Mouse (Mus musculus) MEL (cell line): ENCODE results near the gene Rora. TPM values are rescaled to one million over a fixed set of nuclear protein-coding genes. Genes with fewer than 3 reads are reported as not detected.

Source experiments
- DNase-seq: peaks from one replicate; pipeline ENCODE4 v3.0.0; 2011; ENCODE audit warnings: low read depth, low spot score
- H3K27ac ChIP-seq: 2 replicates; pipeline ENCODE4 v1.5.1; 2012; ENCODE audit warnings: low read depth, mild to moderate bottlenecking, control low read depth, low read length, moderate library complexity; ENCODE audit not compliant: control insufficient read depth
- H3K27me3 ChIP-seq, 2 experiments: fragments of 150-350 bp in 1 of 2; sonication (generic) in 1 of 2; 2 replicates each; pipeline ENCODE4 v1.6.1; 2012; ENCODE audit warnings: low read length in 2 of 2, mild to moderate bottlenecking in 2 of 2, improper control_type of control experiment in 1 of 2, moderate library complexity in 1 of 2; ENCODE audit not compliant: insufficient read depth in 2 of 2, control insufficient read depth in 1 of 2
- H3K36me3 ChIP-seq, 2 experiments: 2 replicates each; pipeline ENCODE4 v1.6.1; 2012 to 2014; ENCODE audit warnings: low read length in 2 of 2, improper control_type of control experiment in 1 of 2, inconsistent platforms in 1 of 2, mild to moderate bottlenecking in 1 of 2; ENCODE audit not compliant: insufficient read depth in 2 of 2, control insufficient read depth in 1 of 2
- H3K4me1 ChIP-seq, 2 experiments: fragments of 150-350 bp in 1 of 2; sonication (generic) in 1 of 2; 2 replicates each; pipeline ENCODE4 v1.6.1; 2012; ENCODE audit warnings: low read length in 2 of 2, improper control_type of control experiment in 1 of 2, mild to moderate bottlenecking in 1 of 2; ENCODE audit not compliant: insufficient read depth in 2 of 2, control insufficient read depth in 1 of 2
- H3K4me3 ChIP-seq, 2 experiments: fragments of 150-350 bp in 1 of 2; sonication (generic) in 1 of 2; 2 replicates each; pipeline ENCODE4 v1.5.1; 2012; ENCODE audit warnings: low read depth in 2 of 2, low read length in 2 of 2, mild to moderate bottlenecking in 2 of 2, moderate library complexity in 2 of 2, control low read depth in 1 of 2, improper control_type of control experiment in 1 of 2; ENCODE audit not compliant: control insufficient read depth in 1 of 2, insufficient read depth in 1 of 2
- H3K79me2 ChIP-seq: 2 replicates; pipeline ENCODE4 v1.6.1; 2012; ENCODE audit warnings: mild to moderate bottlenecking, low read length, moderate library complexity; ENCODE audit not compliant: control insufficient read depth, poor library complexity, insufficient read depth
- H3K9ac ChIP-seq: 2 replicates; pipeline ENCODE4 v1.6.1; 2012; ENCODE audit warnings: low read depth, mild to moderate bottlenecking, control low read depth, low read length, moderate library complexity; ENCODE audit not compliant: control insufficient read depth, poor library complexity, severe bottlenecking
- H3K9me3 ChIP-seq: fragments of 150-350 bp; sonication (generic); replicated peaks from 2 replicates; pipeline ENCODE4 v1.6.1; 2012; ENCODE audit warnings: mild to moderate bottlenecking, low read length, improper control_type of control experiment, moderate library complexity; ENCODE audit not compliant: insufficient read depth
- BHLHE40 ChIP-seq: IDR thresholded peaks from 2 replicates; pipeline ENCODE4 v1.6.1; 2012; ENCODE audit warnings: low read depth, mild to moderate bottlenecking, inconsistent platforms, low read length, improper control_type of control experiment, borderline replicate concordance
- CHD1 ChIP-seq: IDR thresholded peaks from 2 replicates; pipeline ENCODE4 v1.6.1; 2012; ENCODE audit warnings: low read depth, mild to moderate bottlenecking, inconsistent platforms, low read length, improper control_type of control experiment
- EP300 ChIP-seq, 2 experiments: IDR thresholded peaks; 2 replicates each; pipeline ENCODE4 v1.6.1; 2011; ENCODE audit warnings: improper control_type of control experiment in 2 of 2, low read length in 2 of 2, low read depth in 1 of 2, mild to moderate bottlenecking in 1 of 2
- GABPA ChIP-seq: IDR thresholded peaks from 2 replicates; pipeline ENCODE4 v1.6.1; 2012; ENCODE audit warnings: low read depth, mild to moderate bottlenecking, inconsistent platforms, low read length, improper control_type of control experiment, moderate library complexity
- HCFC1 ChIP-seq: IDR thresholded peaks from 2 replicates; pipeline ENCODE4 v1.6.1; 2012; ENCODE audit warnings: low read depth, mild to moderate bottlenecking, inconsistent platforms, low read length, improper control_type of control experiment, moderate library complexity
- MAFK ChIP-seq: IDR thresholded peaks from 2 replicates; pipeline ENCODE4 v1.6.1; 2011; ENCODE audit warnings: low read depth, mild to moderate bottlenecking, low read length, improper control_type of control experiment, borderline replicate concordance
- MAX ChIP-seq: IDR thresholded peaks from 2 replicates; pipeline ENCODE4 v1.6.1; 2011; ENCODE audit warnings: low read length, improper control_type of control experiment
- MAZ ChIP-seq: IDR thresholded peaks from 2 replicates; pipeline ENCODE4 v1.6.1; 2012; ENCODE audit warnings: low read depth, mild to moderate bottlenecking, inconsistent platforms, low read length, improper control_type of control experiment
- MEF2A ChIP-seq: IDR thresholded peaks from 2 replicates; pipeline ENCODE4 v1.6.1; 2014; ENCODE audit warnings: low read depth, mild to moderate bottlenecking, inconsistent platforms, low read length, improper control_type of control experiment; ENCODE audit not compliant: poor library complexity, insufficient replicate concordance, severe bottlenecking; ENCODE audit errors: extremely low read depth
- MXI1 ChIP-seq: IDR thresholded peaks from 2 replicates; pipeline ENCODE4 v1.6.1; 2011; ENCODE audit warnings: mild to moderate bottlenecking, low read depth, low read length, improper control_type of control experiment
- NRF1 ChIP-seq: IDR thresholded peaks from 2 replicates; pipeline ENCODE4 v1.6.1; 2014; ENCODE audit warnings: low read depth, mild to moderate bottlenecking, inconsistent platforms, low read length, improper control_type of control experiment, moderate library complexity; ENCODE audit not compliant: poor library complexity, insufficient read depth, severe bottlenecking
- POLR2A ChIP-seq, 2 experiments: IDR thresholded peaks; 2 replicates each; pipeline ENCODE4 v1.6.1; 2011 to 2012; ENCODE audit warnings: low read length in 2 of 2, mild to moderate bottlenecking in 2 of 2, control low read depth in 1 of 2, improper control_type of control experiment in 1 of 2, low read depth in 1 of 2, moderate library complexity in 1 of 2; ENCODE audit not compliant: control insufficient read depth in 1 of 2, insufficient read depth in 1 of 2, poor library complexity in 1 of 2
- POLR2AphosphoS2 ChIP-seq: IDR thresholded peaks from 2 replicates; pipeline ENCODE4 v1.6.1; 2011; ENCODE audit warnings: low read length, improper control_type of control experiment
- POLR2AphosphoS5 ChIP-seq: IDR thresholded peaks from 2 replicates; pipeline ENCODE4 v1.6.1; 2012; ENCODE audit warnings: low read depth, borderline replicate concordance, mild to moderate bottlenecking, inconsistent platforms, low read length, moderate library complexity, mixed read lengths
- RAD21 ChIP-seq: IDR thresholded peaks from 2 replicates; pipeline ENCODE4 v1.6.1; 2011; ENCODE audit warnings: mild to moderate bottlenecking, low read depth, low read length, improper control_type of control experiment
- RCOR1 ChIP-seq: IDR thresholded peaks from 2 replicates; pipeline ENCODE4 v1.6.1; 2012; ENCODE audit warnings: low read depth, mild to moderate bottlenecking, inconsistent platforms, low read length, improper control_type of control experiment
- SIN3A ChIP-seq: IDR thresholded peaks from 2 replicates; pipeline ENCODE4 v1.6.1; 2012; ENCODE audit warnings: low read length, improper control_type of control experiment, inconsistent platforms
- SMC3 ChIP-seq: IDR thresholded peaks from 2 replicates; pipeline ENCODE4 v1.6.1; 2011; ENCODE audit warnings: low read depth, low read length, improper control_type of control experiment
- TAL1 ChIP-seq: IDR thresholded peaks from 2 replicates; pipeline ENCODE4 v1.6.1; 2012; ENCODE audit warnings: mild to moderate bottlenecking, inconsistent platforms, low read length, moderate library complexity, mixed read lengths
- TCF12 ChIP-seq: IDR thresholded peaks from 2 replicates; pipeline ENCODE4 v1.6.1; 2014; ENCODE audit warnings: low read depth, mild to moderate bottlenecking, inconsistent platforms, low read length, improper control_type of control experiment, moderate library complexity
- ZC3H11A ChIP-seq: IDR thresholded peaks from 2 replicates; pipeline ENCODE4 v1.6.1; 2012; ENCODE audit warnings: low read depth, mild to moderate bottlenecking, inconsistent platforms, low read length, improper control_type of control experiment
- ZKSCAN1 ChIP-seq: IDR thresholded peaks from 2 replicates; pipeline ENCODE4 v1.6.1; 2012; ENCODE audit warnings: low read depth, mild to moderate bottlenecking, inconsistent platforms, low read length, improper control_type of control experiment, moderate library complexity
- ZMIZ1 ChIP-seq: IDR thresholded peaks from 2 replicates; pipeline ENCODE4 v1.6.1; 2012; ENCODE audit warnings: low read depth, mild to moderate bottlenecking, inconsistent platforms, low read length, improper control_type of control experiment, moderate library complexity
- polyA plus RNA-seq, 2 experiments: library from polyadenylated mRNA; stranded (reverse) in 1 of 2; unstranded in 1 of 2; fragments of >175 nt in 1 of 2; fragments of >200 nt in 1 of 2; gene quantifications; 2 replicates each; pipeline versions ENCODE4 v1.2.1 to v1.2.4; 2012; ENCODE audit warnings: low replicate concordance in 2 of 2, low read depth in 1 of 2; ENCODE audit not compliant: insufficient read length in 2 of 2, insufficient read depth in 1 of 2, missing spikeins in 1 of 2
- total RNA-seq: library from RNA; depleted of rRNA; stranded (reverse); fragments of 300-350 nt; gene quantifications from 2 replicates; pipeline ENCODE4 v1.2.3, GENCODE M21; 2012

Gene Rora
- total and polyA plus RNA-seq, 3 experiments, result not detected

DNA sequence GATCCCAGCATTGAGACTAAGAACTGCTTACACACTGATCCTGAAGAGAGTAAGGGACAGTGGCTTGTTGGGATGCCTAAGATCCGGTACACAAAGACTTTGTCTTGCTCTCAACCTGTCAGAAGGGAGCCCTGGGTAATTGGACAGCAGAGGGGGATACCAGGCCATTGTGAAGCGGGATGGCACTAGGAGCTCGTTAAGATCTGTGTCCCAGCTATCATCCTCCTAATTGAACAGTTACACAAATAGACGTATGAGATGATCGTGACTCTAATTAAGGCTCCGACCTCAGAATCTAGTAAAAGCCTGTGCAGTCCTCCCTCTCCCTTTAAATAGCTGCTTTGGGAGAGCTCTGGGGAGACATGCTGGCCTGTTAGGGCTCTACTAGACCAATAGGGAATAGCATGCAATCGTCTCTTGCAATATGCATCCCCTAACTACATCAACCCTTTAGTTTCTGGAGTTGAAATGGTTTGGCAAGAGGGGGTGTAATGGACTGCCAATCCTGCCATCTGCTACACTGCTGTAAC lies 359.7 kb downstream of the Rora start:
- H3K9ac ChIP-seq, result no peak overlapping the region
- no peak for DNase-seq
- no peak overlapping the region for H3K27ac ChIP-seq
- no peaks in the 10 kb centered on the region for H3K36me3 ChIP-seq
- no peaks in the 10 kb centered on the region for H3K27me3 ChIP-seq
- no peaks in the 10 kb centered on the region for H3K79me2 ChIP-seq
- H3K4me1 ChIP-seq, result no peaks in the 10 kb centered on the region
- H3K9me3 ChIP-seq, result no peaks in the 10 kb centered on the region
- no peak for TF ChIP-seq BHLHE40
- no peak for TF ChIP-seq MEF2A
- no peak for TF ChIP-seq RCOR1
- TF ChIP-seq TCF12, result no peak
- TF ChIP-seq ZMIZ1, result no peak
- no peak for TF ChIP-seq POLR2AphosphoS2
- TF ChIP-seq MXI1, result no peak
- TF ChIP-seq MAZ, result no peak
- TF ChIP-seq NRF1, result no peak
- TF ChIP-seq MAFK, result no peak
- no peak for TF ChIP-seq HCFC1
- TF ChIP-seq EP300 (IDR thresholded peaks at IDR 0.05; ENCODE audit: low read depth in 1 of 2, low read length in 2 of 2), result no peak
- TF ChIP-seq ZKSCAN1, result no peak
- no peak for TF ChIP-seq RAD21
- TF ChIP-seq SMC3, result no peak
- TF ChIP-seq POLR2AphosphoS5, result no peak
- no peak for TF ChIP-seq GABPA
- TF ChIP-seq TAL1, result no peak
- TF ChIP-seq, all 39 proteins: peak for 0
- no peak overlapping the region for H3K4me3 ChIP-seq

DNA sequence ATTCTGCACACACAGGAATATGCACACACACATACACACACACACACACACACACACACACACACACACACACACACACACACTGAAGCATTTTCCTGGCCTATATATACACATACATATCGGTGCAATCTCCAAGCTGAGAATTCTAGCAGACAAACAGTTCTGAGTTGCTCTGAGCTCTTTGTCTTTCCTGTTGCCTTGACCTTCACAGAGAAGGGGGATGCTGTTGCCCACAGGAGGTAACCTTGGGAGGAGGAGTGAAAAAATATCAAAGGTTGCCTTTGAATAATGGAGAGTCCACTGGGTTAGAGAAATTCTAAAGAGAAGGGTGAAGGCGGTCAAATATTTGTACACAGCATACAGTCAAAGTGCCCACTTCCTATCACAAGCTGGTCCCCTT lies 360.6 kb downstream of the Rora start:
- no peaks in the 10 kb centered on the region for H3K79me2 ChIP-seq
- no peaks in the 10 kb centered on the region for H3K4me1 ChIP-seq
- H3K27me3 ChIP-seq, result no peaks in the 10 kb centered on the region
- no peak overlapping the region for H3K27ac ChIP-seq
- H3K36me3 ChIP-seq, result no peaks in the 10 kb centered on the region
- no peaks in the 10 kb centered on the region for H3K9me3 ChIP-seq
- no peak overlapping the region for H3K9ac ChIP-seq
- DNase-seq, result no peak
- TF ChIP-seq ZC3H11A (no peak), ZMIZ1 (no peak), NRF1 (no peak), EP300 (IDR thresholded peaks at IDR 0.05; ENCODE audit: low read depth in 1 of 2, low read length in 2 of 2) (no peak), MEF2A (no peak), CHD1 (no peak), RCOR1 (no peak), RAD21 (no peak), SIN3A (no peak), MAX (no peak), POLR2A (IDR thresholded peaks at IDR 0.05; ENCODE audit: control insufficient read depth in 1 of 2, insufficient read depth in 1 of 2, low read depth in 1 of 2, low read length in 2 of 2, poor library complexity in 1 of 2) (no peak), MXI1 (no peak)
- TF ChIP-seq, all 39 proteins: peak for 0
- no peak overlapping the region for H3K4me3 ChIP-seq
